Mouse (Mus musculus): ENCODE measurements around the gene Casp7. TPM values are rescaled to one million over a fixed set of nuclear protein-coding genes. Genes with fewer than 3 reads are reported as not detected.

The Casp7 gene
- total and polyA plus RNA-seq, 2 experiments from 2014 or later, result 23.7 to 28.8 TPM

- 95% methylated on average over 7 of the region's 7 CpGs for WGBS
- H3K9ac ChIP-seq, result no peak overlapping the region
- no peaks in the 10 kb centered on the region for H3K4me1 ChIP-seq (ENCODE audit: insufficient read depth)
These were observed 36.7 kb downstream of the Casp7 start for GRCm38 (mm10) chr19:56433581-56433980.

GRCm38 (mm10) chr19:56436380-56436779 is 39.5 kb downstream of the Casp7 start:
- H3K9me3 ChIP-seq (ENCODE audit: low read length), result no peaks in the 10 kb centered on the region
- H3K4me2 ChIP-seq (ENCODE audit: low read depth), result no peak overlapping the region
- no peak for TF ChIP-seq CTCF (IDR thresholded peaks at IDR 0.05; ENCODE audit: low read depth)
- ATAC-seq (no peak), DNase-seq (no peak)
- H3K9ac ChIP-seq, result no peak overlapping the region
- H3K36me3 ChIP-seq (ENCODE audit: insufficient read depth), result 0 out of 2 replicates have a peak, but pooled peaks cover 5% of the 10 kb centered on the region
- no peak overlapping the region for H3K4me3 ChIP-seq (ENCODE audit: low read depth, low read length)
- no peak overlapping the region for H3K27ac ChIP-seq (ENCODE audit: low read depth, low read length)
- H3K4me1 ChIP-seq (ENCODE audit: insufficient read depth), result no peaks in the 10 kb centered on the region
- no peaks in the 10 kb centered on the region for H3K27me3 ChIP-seq (ENCODE audit: insufficient read depth, low read length)
- WGBS, result 82% methylated on average over 13 of the region's 13 CpGs

More at GRCm38 (mm10) chr19:56433581-56433980, 36.7 kb downstream of the Casp7 start:
- Histone ChIP-seq H3K9me3 (ENCODE audit: low read length) (no peaks in the 10 kb centered on the region), H3K36me3 (ENCODE audit: insufficient read depth) (0 out of 2 replicates have a peak, but pooled peaks cover 5% of the 10 kb centered on the region), H3K27ac (ENCODE audit: low read depth, low read length) (no peak overlapping the region), H3K4me3 (ENCODE audit: low read depth, low read length) (no peak overlapping the region), H3K4me2 (ENCODE audit: low read depth) (no peak overlapping the region), H3K27me3 (ENCODE audit: insufficient read depth, low read length) (no peaks in the 10 kb centered on the region)
- no peak for DNase-seq
- no peak for TF ChIP-seq CTCF (IDR thresholded peaks at IDR 0.05; ENCODE audit: low read depth)
- ATAC-seq, result no peak

- TF ChIP-seq CTCF (IDR thresholded peaks at IDR 0.05; ENCODE audit: low read depth), result no peak
- WGBS, result 82% methylated on average over 7 of the region's 7 CpGs
- Histone ChIP-seq H3K4me2 (ENCODE audit: low read depth) (no peak overlapping the region), H3K27me3 (ENCODE audit: insufficient read depth, low read length) (no peaks in the 10 kb centered on the region), H3K9me3 (ENCODE audit: low read length) (no peaks in the 10 kb centered on the region), H3K4me3 (ENCODE audit: low read depth, low read length) (no peak overlapping the region), H3K9ac (no peak overlapping the region), H3K36me3 (ENCODE audit: insufficient read depth) (0 out of 2 replicates have a peak, but pooled peaks cover 5% of the 10 kb centered on the region), H3K4me1 (ENCODE audit: insufficient read depth) (no peaks in the 10 kb centered on the region), H3K27ac (ENCODE audit: low read depth, low read length) (no peak overlapping the region)
- ATAC-seq, result no peak
- no peak for DNase-seq
These were observed 41.6 kb downstream of the Casp7 start for GRCm38 (mm10) chr19:56438357-56439071.

- H3K4me1 ChIP-seq (ENCODE audit: insufficient read depth), result no peaks in the 10 kb centered on the region
- no peak overlapping the region for H3K4me2 ChIP-seq (ENCODE audit: low read depth)
- WGBS, result 90% methylated on average over 6 of the region's 6 CpGs
- DNase-seq, result no peak
- H3K36me3 ChIP-seq (ENCODE audit: insufficient read depth), result 0 out of 2 replicates have a peak, but pooled peaks cover 5% of the 10 kb centered on the region
- no peaks in the 10 kb centered on the region for H3K9me3 ChIP-seq (ENCODE audit: low read length)
- no peak overlapping the region for H3K9ac ChIP-seq
- no peak overlapping the region for H3K27ac ChIP-seq (ENCODE audit: low read depth, low read length)
- H3K27me3 ChIP-seq (ENCODE audit: insufficient read depth, low read length), result no peaks in the 10 kb centered on the region
- no peak for TF ChIP-seq CTCF (IDR thresholded peaks at IDR 0.05; ENCODE audit: low read depth)
- ATAC-seq, result no peak
- H3K4me3 ChIP-seq (ENCODE audit: low read depth, low read length), result no peak overlapping the region
These were observed 42.1 kb downstream of the Casp7 start for GRCm38 (mm10) chr19:56439072-56439434.

GRCm38 (mm10) chr19:56443445-56443844 is 46.5 kb downstream of the Casp7 start:
- no peaks in the 10 kb centered on the region for H3K36me3 ChIP-seq (ENCODE audit: insufficient read depth)
- H3K4me2 ChIP-seq (ENCODE audit: low read depth), result no peak overlapping the region
- H3K9ac ChIP-seq, result no peak overlapping the region
- H3K4me1 ChIP-seq (ENCODE audit: insufficient read depth), result no peaks in the 10 kb centered on the region
- 84% methylated on average over 14 of the region's 14 CpGs for WGBS
- DNase-seq (no peak), ATAC-seq (0 out of 2 replicates have a peak, but pooled peaks have one; percentile 23)
- TF ChIP-seq CTCF (IDR thresholded peaks at IDR 0.05; ENCODE audit: low read depth), result no peak
- no peaks in the 10 kb centered on the region for H3K27me3 ChIP-seq (ENCODE audit: insufficient read depth, low read length)
- H3K9me3 ChIP-seq (ENCODE audit: low read length), result no peaks in the 10 kb centered on the region
- H3K27ac ChIP-seq (ENCODE audit: low read depth, low read length), result no peak overlapping the region
- no peak overlapping the region for H3K4me3 ChIP-seq (ENCODE audit: low read depth, low read length)

- Histone ChIP-seq H3K27ac (ENCODE audit: low read depth, low read length) (no peak overlapping the region), H3K9ac (no peak overlapping the region), H3K4me3 (ENCODE audit: low read depth, low read length) (no peak overlapping the region), H3K36me3 (ENCODE audit: insufficient read depth) (no peaks in the 10 kb centered on the region), H3K4me2 (ENCODE audit: low read depth) (no peak overlapping the region), H3K9me3 (ENCODE audit: low read length) (no peaks in the 10 kb centered on the region), H3K27me3 (ENCODE audit: insufficient read depth, low read length) (no peaks in the 10 kb centered on the region), H3K4me1 (ENCODE audit: insufficient read depth) (no peaks in the 10 kb centered on the region)
- no peak for DNase-seq
- no peak for ATAC-seq
- TF ChIP-seq CTCF (IDR thresholded peaks at IDR 0.05; ENCODE audit: low read depth), result 0 out of 2 replicates have a peak, but pooled peaks have one; percentile 8
- WGBS, result 96% methylated on average over 4 of the region's 4 CpGs
These were observed 51.9 kb downstream of the Casp7 start for GRCm38 (mm10) chr19:56448784-56449183.

- WGBS, result 87% methylated on average over 8 of the region's 8 CpGs
- no peak overlapping the region for H3K4me2 ChIP-seq (ENCODE audit: low read depth)
- no peaks in the 10 kb centered on the region for H3K9me3 ChIP-seq (ENCODE audit: low read length)
- ATAC-seq, result no peak
- no peaks in the 10 kb centered on the region for H3K36me3 ChIP-seq (ENCODE audit: insufficient read depth)
- H3K27ac ChIP-seq (ENCODE audit: low read depth, low read length), result no peak overlapping the region
- DNase-seq, result no peak
- no peak for TF ChIP-seq CTCF (IDR thresholded peaks at IDR 0.05; ENCODE audit: low read depth)
- H3K9ac ChIP-seq, result no peak overlapping the region
- no peaks in the 10 kb centered on the region for H3K4me1 ChIP-seq (ENCODE audit: insufficient read depth)
- no peak overlapping the region for H3K4me3 ChIP-seq (ENCODE audit: low read depth, low read length)
- H3K27me3 ChIP-seq (ENCODE audit: insufficient read depth, low read length), result no peaks in the 10 kb centered on the region
These were observed 52.6 kb downstream of the Casp7 start for GRCm38 (mm10) chr19:56449537-56449936.

All from forebrain, postnatal 0 days (tissue).